Mouse (Mus musculus): ENCODE results near the gene Dzank1. TPM values are rescaled to one million over a fixed set of nuclear protein-coding genes. Genes with fewer than 3 reads are reported as not detected.

Dzank1 gene
- polyA plus RNA-seq, 1 experiment from 2014 or later = 20.4 TPM

- 7% methylated on average over 25 of the region's 25 CpGs for WGBS
These were observed 68.0 kb downstream of the Dzank1 start for GRCm38 (mm10) chr2:144458975-144459754.

GRCm38 (mm10) chr2:144458355-144458754 is 68.9 kb downstream of the Dzank1 start:
- 0 out of 2 replicates have a peak, but pooled peaks have one; percentile 25 for ATAC-seq
- no peak overlapping the region; the same call in 1 of the 2 replicates for H3K9ac ChIP-seq (ENCODE audit: low read depth, low read length)
- H3K9me3 ChIP-seq (replicated peaks; ENCODE audit: control insufficient read depth, low read length, poor library complexity, severe bottlenecking) = no peaks in the 10 kb centered on the region
- WGBS = 75% methylated on average over 6 of the region's 6 CpGs
- no peaks in the 10 kb centered on the region for H3K36me3 ChIP-seq (ENCODE audit: control insufficient read depth, insufficient read depth, low read length)
- H3K27me3 ChIP-seq (ENCODE audit: control insufficient read depth, insufficient read depth, low read depth, low read length) = peaks cover 14% of the 10 kb centered on the region
- H3K4me1 ChIP-seq (ENCODE audit: control insufficient read depth, insufficient read depth, low read length) = peaks cover 9% of the 10 kb centered on the region; the same call in 1 of the 2 replicates
- peak overlapping the region; percentile 44 for H3K4me3 ChIP-seq (ENCODE audit: low read depth, low read length)
- H3K4me2 ChIP-seq (ENCODE audit: low read length) = peak overlapping the region; percentile 70
- H3K27ac ChIP-seq (ENCODE audit: low read length) = no peak overlapping the region

More at GRCm38 (mm10) chr2:144458975-144459754, 68.0 kb downstream of the Dzank1 start:
- Histone ChIP-seq H3K4me2 (ENCODE audit: low read length) (peak overlapping the region; percentile 70), H3K4me1 (ENCODE audit: control insufficient read depth, insufficient read depth, low read length) (peaks cover 9% of the 10 kb centered on the region; the same call in 1 of the 2 replicates), H3K36me3 (ENCODE audit: control insufficient read depth, insufficient read depth, low read length) (no peaks in the 10 kb centered on the region), H3K27ac (ENCODE audit: low read length) (peak overlapping the region; percentile 70), H3K4me3 (ENCODE audit: low read depth, low read length) (peak overlapping the region; percentile 44), H3K9me3 (replicated peaks; ENCODE audit: control insufficient read depth, low read length, poor library complexity, severe bottlenecking) (no peaks in the 10 kb centered on the region), H3K27me3 (ENCODE audit: control insufficient read depth, insufficient read depth, low read depth, low read length) (peaks cover 14% of the 10 kb centered on the region), H3K9ac (ENCODE audit: low read depth, low read length) (peak overlapping the region; percentile 54)
- ATAC-seq = peak; percentile 99

GRCm38 (mm10) chr2:144452364-144453008 is 74.7 kb downstream of the Dzank1 start:
- Histone ChIP-seq H3K9me3 (replicated peaks; ENCODE audit: control insufficient read depth, low read length, poor library complexity, severe bottlenecking) (no peaks in the 10 kb centered on the region), H3K27me3 (ENCODE audit: control insufficient read depth, insufficient read depth, low read depth, low read length) (peaks cover 14% of the 10 kb centered on the region), H3K9ac (ENCODE audit: low read depth, low read length) (no peak overlapping the region), H3K4me1 (ENCODE audit: control insufficient read depth, insufficient read depth, low read length) (no peaks in the 10 kb centered on the region), H3K4me2 (ENCODE audit: low read length) (no peak overlapping the region), H3K27ac (ENCODE audit: low read length) (no peak overlapping the region), H3K4me3 (ENCODE audit: low read depth, low read length) (no peak overlapping the region), H3K36me3 (ENCODE audit: control insufficient read depth, insufficient read depth, low read length) (no peaks in the 10 kb centered on the region)
- 0 out of 2 replicates have a peak, but pooled peaks have one; percentile 21 for ATAC-seq
- 15% methylated on average over 8 of the region's 8 CpGs for WGBS

GRCm38 (mm10) chr2:144450378-144450777 is 76.8 kb downstream of the Dzank1 start:
- H3K4me2 ChIP-seq (ENCODE audit: low read length) = no peak overlapping the region
- no peaks in the 10 kb centered on the region for H3K9me3 ChIP-seq (replicated peaks; ENCODE audit: control insufficient read depth, low read length, poor library complexity, severe bottlenecking)
- H3K9ac ChIP-seq (ENCODE audit: low read depth, low read length) = no peak overlapping the region
- no peak for ATAC-seq
- WGBS = 76% methylated on average over 2 of the region's 2 CpGs
- H3K4me3 ChIP-seq (ENCODE audit: low read depth, low read length) = no peak overlapping the region
- H3K4me1 ChIP-seq (ENCODE audit: control insufficient read depth, insufficient read depth, low read length) = no peaks in the 10 kb centered on the region
- no peak overlapping the region for H3K27ac ChIP-seq (ENCODE audit: low read length)
- H3K27me3 ChIP-seq (ENCODE audit: control insufficient read depth, insufficient read depth, low read depth, low read length) = no peaks in the 10 kb centered on the region
- H3K36me3 ChIP-seq (ENCODE audit: control insufficient read depth, insufficient read depth, low read length) = no peaks in the 10 kb centered on the region

GRCm38 (mm10) chr2:144446360-144446999 is 80.7 kb downstream of the Dzank1 start:
- no peak overlapping the region for H3K4me3 ChIP-seq (ENCODE audit: low read depth, low read length)
- H3K9me3 ChIP-seq (replicated peaks; ENCODE audit: control insufficient read depth, low read length, poor library complexity, severe bottlenecking) = no peaks in the 10 kb centered on the region
- ATAC-seq = no peak
- H3K27me3 ChIP-seq (ENCODE audit: control insufficient read depth, insufficient read depth, low read depth, low read length) = no peaks in the 10 kb centered on the region
- H3K4me1 ChIP-seq (ENCODE audit: control insufficient read depth, insufficient read depth, low read length) = no peaks in the 10 kb centered on the region
- no peak overlapping the region for H3K27ac ChIP-seq (ENCODE audit: low read length)
- H3K9ac ChIP-seq (ENCODE audit: low read depth, low read length) = no peak overlapping the region
- H3K4me2 ChIP-seq (ENCODE audit: low read length) = no peak overlapping the region
- whole genome bisulfite sequencing = 80% methylated on average over 7 of the region's 7 CpGs
- H3K36me3 ChIP-seq (ENCODE audit: control insufficient read depth, insufficient read depth, low read length) = no peaks in the 10 kb centered on the region

- 88% methylated on average over 11 of the region's 11 CpGs for WGBS
- no peaks in the 10 kb centered on the region for H3K27me3 ChIP-seq (ENCODE audit: control insufficient read depth, insufficient read depth, low read depth, low read length)
- no peak for ATAC-seq
- no peaks in the 10 kb centered on the region for H3K4me1 ChIP-seq (ENCODE audit: control insufficient read depth, insufficient read depth, low read length)
- no peak overlapping the region for H3K27ac ChIP-seq (ENCODE audit: low read length)
- no peak overlapping the region for H3K9ac ChIP-seq (ENCODE audit: low read depth, low read length)
- H3K9me3 ChIP-seq (replicated peaks; ENCODE audit: control insufficient read depth, low read length, poor library complexity, severe bottlenecking) = no peaks in the 10 kb centered on the region
- H3K4me3 ChIP-seq (ENCODE audit: low read depth, low read length) = no peak overlapping the region
- H3K36me3 ChIP-seq (ENCODE audit: control insufficient read depth, insufficient read depth, low read length) = no peaks in the 10 kb centered on the region
- H3K4me2 ChIP-seq (ENCODE audit: low read length) = no peak overlapping the region
These were observed 85.8 kb downstream of the Dzank1 start for GRCm38 (mm10) chr2:144441386-144441915.

GRCm38 (mm10) chr2:144439191-144439700 is 88.0 kb downstream of the Dzank1 start:
- no peaks in the 10 kb centered on the region for H3K27me3 ChIP-seq (ENCODE audit: control insufficient read depth, insufficient read depth, low read depth, low read length)
- no peaks in the 10 kb centered on the region for H3K4me1 ChIP-seq (ENCODE audit: control insufficient read depth, insufficient read depth, low read length)
- no peaks in the 10 kb centered on the region for H3K36me3 ChIP-seq (ENCODE audit: control insufficient read depth, insufficient read depth, low read length)
- no peak overlapping the region for H3K27ac ChIP-seq (ENCODE audit: low read length)
- H3K4me3 ChIP-seq (ENCODE audit: low read depth, low read length) = no peak overlapping the region
- ATAC-seq = no peak
- H3K4me2 ChIP-seq (ENCODE audit: low read length) = no peak overlapping the region
- H3K9me3 ChIP-seq (replicated peaks; ENCODE audit: control insufficient read depth, low read length, poor library complexity, severe bottlenecking) = no peaks in the 10 kb centered on the region
- 75% methylated on average over 3 of the region's 3 CpGs for WGBS
- no peak overlapping the region for H3K9ac ChIP-seq (ENCODE audit: low read depth, low read length)

- no peak overlapping the region for H3K9ac ChIP-seq (ENCODE audit: low read depth, low read length)
- H3K4me1 ChIP-seq (ENCODE audit: control insufficient read depth, insufficient read depth, low read length) = no peaks in the 10 kb centered on the region
- H3K4me3 ChIP-seq (ENCODE audit: low read depth, low read length) = no peak overlapping the region
- H3K27me3 ChIP-seq (ENCODE audit: control insufficient read depth, insufficient read depth, low read depth, low read length) = no peaks in the 10 kb centered on the region
- H3K36me3 ChIP-seq (ENCODE audit: control insufficient read depth, insufficient read depth, low read length) = no peaks in the 10 kb centered on the region
- ATAC-seq = no peak
- no peaks in the 10 kb centered on the region for H3K9me3 ChIP-seq (replicated peaks; ENCODE audit: control insufficient read depth, low read length, poor library complexity, severe bottlenecking)
- WGBS = 61% methylated on average over 4 of the region's 4 CpGs
- no peak overlapping the region for H3K4me2 ChIP-seq (ENCODE audit: low read length)
- no peak overlapping the region for H3K27ac ChIP-seq (ENCODE audit: low read length)
These were observed 88.8 kb downstream of the Dzank1 start for GRCm38 (mm10) chr2:144438424-144438823.
